Mouse (Mus musculus) v-Abl transformed pro-B cells (cell line): Measurements from ENCODE around the gene Vasp.

ENCODE experiments used
- in situ Hi-C, 2 experiments: fragments of 400-800 bp; cut with MboI; formaldehyde crosslinking; loops; one replicate each; pipeline ENCODE4 v1.15.1; 2025; ENCODE audit not compliant: unreplicated experiment in 2 of 2

Gene Vasp

DNA sequence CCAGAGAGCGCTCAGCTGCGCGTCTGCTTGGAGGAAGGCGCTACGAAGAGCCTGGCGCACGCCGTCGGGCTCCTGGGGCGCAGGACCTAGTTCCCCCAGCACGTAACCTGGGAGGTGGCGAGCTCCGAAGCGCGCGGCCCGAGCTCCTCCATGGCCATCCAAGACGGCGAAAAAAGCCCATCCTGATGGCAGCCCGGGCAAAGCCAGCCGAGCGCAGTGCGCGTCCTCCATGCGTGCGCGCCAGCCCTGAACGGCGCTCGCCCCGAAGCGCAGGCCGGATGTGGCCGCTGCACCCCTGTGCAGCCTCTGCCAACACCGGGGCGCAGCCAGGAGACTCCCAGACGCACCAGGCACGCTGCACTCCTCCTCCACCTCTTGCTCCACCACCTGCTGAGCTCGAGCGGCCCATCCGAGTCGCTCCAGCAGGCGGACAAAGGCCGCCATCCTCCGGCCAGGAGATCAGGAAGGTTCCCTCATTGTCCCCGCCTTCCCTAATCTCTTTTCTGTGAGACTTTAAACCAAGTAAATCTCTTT is 8.0 kb upstream of the Vasp start, which contains the start of gene Ppm1n:
Gene Ppm1n (minus strand): TSS at position 484 of the 534 bp plus-strand sequence.
- in situ Hi-C loops, result loop anchor here (5.0 to 10.0 kb wide), 5 partner anchors 37 to 115 kb away; partner anchors contain the start of gene Gipr (in 1 of the 2)

DNA sequence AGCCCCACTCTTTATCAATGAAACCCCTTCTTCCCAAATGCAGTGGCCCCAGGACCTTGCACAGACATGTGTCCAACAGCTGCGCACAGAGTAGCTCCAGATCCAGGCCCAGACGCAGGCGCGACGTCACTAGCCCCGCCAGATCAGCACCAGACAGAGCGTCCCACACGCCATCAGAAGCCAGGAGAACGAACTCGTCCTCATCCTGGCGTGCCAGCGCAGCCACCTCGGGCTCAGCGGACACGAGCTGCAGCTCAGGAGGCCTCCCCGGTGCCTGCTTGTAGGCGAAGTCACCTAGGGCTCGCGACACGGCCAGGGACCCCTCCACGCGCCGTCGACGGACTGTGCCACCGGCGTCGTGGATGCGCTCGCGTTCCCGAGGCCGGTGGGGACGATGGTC is 7.4 kb upstream of the Vasp start:
- in situ Hi-C loops, result no loop called here

DNA sequence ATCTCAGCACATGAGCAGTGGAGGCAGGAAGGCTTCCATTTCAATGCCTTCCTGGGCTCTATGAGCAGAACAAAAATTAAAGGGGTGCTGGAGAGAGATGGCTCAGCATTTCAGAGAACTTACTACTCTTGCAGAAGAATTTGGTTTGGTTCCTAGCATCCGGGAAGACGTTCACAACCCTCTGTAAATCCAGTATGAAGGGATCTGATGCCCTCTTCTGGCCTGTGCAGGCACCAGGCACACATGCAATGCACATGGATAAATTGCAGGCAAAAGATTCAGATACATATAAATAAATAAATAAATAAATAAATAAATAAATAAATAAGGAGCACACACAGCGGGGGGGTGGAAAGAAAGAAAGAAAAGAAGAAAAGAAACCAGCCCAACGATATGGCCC is 4.6 kb upstream of the Vasp start:
- in situ Hi-C loops, result no loop called here

DNA sequence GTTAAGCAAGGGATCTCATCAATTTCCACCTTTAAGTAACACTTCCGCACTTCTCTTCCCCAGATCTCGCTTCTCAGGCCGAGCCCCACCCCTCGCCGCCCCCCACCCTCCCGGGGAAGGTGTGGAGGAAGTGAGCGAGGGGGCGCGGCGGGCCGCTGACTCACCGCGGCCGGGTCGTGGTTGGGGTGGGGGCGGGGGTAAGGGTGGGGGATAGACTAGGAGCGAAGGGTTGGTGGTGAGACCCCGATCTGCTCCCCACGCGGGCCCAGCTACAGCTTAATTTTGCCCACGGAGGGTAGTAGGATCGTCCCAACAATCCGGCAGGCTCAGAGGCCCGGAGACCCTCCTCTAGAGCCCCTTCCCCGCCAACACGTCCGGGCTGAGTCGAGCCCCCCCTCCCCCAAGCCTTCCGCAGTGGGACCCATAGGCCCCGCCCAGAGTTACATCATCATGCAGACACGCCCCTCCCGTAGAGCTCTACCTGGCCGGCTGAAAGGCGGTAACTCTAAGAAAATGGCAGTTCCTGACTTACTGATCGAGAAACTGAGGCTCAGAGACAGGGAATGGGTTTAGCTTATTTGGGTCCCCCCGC is 652 bp upstream of the Vasp start:
- in situ Hi-C loops, result no loop called here

DNA sequence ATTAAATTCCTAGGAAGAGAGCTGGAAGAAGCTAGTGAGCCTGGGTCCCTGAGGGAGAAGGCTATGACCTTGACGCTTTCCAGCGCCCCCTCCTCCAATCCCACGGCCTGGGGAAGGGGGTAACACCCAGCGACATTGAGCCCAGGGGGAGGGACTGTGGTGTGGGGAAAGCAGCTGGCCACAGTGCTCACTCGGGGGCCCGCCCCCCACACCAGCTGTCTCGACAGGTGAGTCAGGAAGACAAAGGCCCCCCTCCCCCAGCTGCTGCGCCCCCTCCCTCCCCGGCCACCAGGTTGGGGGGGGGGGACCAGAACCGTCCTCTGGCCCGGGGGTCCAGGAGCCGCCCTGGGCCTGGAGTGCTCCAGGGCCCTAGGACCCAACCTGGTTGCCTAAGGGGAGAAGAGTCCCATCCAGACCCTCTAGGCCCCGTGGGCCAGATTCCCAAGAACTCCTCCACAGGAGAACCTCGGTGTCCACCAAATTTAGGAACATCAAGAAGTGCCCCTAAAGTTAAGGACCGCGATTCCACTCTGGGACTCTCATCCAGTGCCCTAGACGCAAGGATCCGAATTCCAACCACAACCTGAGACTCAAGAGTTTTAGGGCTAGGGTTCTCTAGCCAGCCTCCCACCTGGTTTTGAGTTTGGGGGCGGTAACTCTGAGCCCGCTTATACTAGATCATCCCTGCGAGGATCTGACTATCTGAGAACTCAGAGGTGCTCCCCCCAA is 944 bp downstream of the Vasp start:
- in situ Hi-C loops, result no loop called here

DNA sequence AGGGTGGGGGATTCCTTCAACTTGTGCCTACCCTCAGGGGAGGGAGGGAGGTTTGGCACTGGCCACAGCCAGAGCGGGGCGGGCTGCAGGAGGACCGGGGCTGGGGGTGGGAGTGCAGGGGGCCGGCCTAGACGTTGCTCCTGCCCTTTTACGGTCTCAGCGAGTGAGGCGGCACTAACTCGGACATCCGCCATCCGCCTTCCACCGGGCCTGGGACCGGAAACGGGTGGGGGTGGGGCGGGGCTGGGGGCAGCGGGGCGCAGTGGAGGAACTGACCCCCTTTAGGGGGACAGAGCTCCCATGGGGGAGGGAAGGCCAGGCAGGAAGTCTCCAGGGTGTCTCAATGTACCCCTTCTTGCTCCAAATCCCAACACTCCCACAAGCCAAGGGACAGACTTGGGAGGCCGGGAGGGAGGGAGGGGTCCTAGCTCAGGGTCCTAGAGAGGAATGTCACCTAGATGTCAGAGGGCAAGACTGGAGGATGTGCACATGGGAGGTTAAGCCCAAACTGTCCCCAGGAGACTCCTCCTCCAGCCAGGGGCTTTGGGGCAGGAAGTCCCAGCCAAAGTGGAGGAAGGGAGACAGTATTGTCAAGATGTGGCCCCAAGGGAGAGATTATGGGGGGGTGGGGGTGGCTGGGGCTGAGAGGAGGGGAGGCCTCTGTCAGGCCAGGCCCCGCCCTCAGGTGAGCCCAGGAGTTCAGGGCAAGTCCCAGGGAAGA is 1.7 kb downstream of the Vasp start:
- in situ Hi-C loops, result no loop called here

DNA sequence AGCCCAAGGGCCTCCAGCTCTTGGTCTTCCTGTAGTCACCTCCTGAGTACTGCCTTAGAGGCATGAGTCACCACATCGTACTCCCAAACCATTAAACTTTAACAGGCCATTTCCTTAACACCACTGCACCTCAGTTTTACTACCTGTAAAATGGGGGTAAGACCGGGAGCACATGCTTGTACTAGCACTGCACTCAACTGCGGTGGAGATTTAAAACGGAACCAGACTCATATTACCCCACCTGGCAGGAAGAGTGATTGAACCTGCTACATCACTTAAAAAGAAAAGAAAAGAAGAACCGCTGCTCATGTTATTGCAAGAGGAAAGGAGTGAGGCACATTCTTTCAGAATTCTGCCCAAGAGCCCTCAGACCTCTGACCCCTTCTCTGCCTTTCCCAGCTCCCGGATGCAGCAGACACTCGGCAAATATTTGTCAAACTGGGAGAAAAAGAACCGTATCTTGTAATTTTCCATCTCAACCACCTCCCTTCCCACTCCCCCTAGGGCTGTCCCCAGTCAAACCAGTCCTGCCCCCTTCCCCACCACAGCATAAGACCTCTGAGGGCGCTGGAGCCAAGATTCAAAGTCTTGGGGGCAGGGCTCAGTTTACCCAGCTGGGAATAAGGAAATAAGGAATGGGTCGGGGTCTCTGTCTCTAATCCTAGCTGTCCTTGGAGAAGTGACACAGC is 2.5 kb downstream of the Vasp start:
- in situ Hi-C loops, result no loop called here

DNA sequence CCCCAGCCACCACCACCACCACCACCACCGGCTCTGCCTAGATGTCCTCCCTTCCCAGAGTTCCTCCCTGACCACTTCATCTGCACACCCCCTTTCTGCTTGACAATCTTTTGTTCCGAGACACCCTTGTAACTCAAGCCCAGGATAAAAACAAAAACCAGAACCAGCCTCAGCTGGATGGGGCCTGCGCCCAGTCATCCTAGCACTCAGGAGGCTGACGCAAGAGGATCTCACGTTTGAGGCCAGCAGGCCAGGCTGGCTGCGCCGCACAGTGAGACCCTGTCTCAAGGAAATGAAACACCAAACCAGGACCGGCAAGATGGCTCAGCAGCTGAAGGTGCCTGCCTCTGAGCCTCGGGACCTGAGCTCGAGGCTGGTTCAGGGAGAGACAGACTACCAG is 4.6 kb downstream of the Vasp start:
- in situ Hi-C loops, result no loop called here

DNA sequence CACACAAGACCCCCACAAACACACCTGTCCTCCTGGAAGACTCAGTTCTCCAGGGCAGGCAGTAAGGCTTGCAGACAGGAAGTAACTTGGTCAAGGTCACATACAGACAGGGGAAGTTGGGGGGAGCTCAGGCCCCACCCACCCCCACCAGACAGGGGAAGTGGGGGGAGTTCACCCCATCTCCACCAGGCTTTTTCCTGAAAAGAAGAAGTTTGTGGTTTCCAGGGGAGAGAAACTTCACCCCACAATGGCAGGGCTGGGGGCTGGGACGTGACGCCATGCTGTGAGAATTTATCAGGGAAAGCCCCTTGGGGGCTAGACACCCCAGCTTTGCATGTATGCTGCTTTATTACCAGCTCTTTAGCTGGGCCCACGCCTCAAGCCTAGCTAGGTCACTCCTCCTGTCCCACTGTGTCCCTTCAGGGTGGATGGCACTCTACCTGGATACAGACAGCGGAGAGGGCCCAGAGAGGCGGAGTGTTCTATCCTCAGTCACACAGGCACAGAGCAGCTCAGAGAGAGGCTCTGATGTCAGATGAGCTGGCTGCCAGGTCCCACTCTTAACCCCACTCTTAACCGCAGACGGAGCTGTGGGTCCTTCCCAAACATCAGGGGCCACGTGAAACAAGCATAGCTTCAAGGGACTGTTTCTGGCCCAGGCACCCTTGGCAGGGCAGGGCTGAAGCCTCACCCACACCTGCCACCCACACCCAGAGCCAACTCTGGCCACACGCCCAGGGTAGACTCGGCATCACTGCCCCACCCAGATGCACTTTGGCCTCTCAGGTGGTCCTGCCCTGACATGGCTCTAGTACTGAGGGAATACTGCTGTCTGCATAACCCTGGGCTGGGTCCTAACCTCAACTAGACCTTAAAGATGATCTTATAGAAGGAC is 5.4 kb downstream of the Vasp start:
- in situ Hi-C loops, result no loop called here

DNA sequence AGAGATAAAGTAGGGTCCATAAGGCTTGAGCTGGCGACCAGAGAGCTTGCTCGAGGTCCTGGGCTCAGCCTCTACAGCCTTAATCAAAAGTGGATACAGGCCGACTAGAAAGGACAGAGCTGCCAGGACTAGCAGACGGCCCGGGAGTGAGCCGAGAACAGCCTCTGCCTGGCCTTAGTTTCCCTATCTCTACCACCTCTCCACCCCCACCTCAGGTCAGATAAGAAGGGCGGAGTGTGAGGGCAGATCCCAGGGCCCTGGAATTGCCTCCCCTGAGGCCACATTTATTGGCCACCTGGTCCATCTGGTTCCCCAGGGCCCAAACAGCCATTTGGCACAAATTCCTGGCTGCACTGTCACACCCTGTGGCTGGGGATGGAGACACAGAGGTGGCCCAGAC is 6.5 kb downstream of the Vasp start:
- in situ Hi-C loops, result no loop called here

DNA sequence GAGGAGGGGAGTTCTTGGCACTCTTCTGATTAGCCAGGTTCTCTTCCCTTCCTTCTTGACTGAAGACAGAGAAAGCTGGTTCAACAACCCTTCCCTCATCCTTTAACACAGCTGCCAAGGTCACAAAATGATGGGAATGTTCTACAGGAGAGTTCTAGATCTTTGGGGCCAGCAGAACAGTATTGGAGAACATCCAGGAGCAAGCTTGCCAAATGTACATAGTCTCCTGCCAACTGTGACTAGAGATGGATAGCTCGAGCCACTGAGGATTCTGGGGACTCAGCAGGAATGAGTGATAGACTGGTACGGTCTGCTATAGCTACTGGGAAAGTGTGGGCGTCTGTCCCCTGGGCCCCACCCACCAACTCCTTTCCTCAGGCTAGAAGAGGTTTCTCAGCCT is 13.3 kb downstream of the Vasp start:
- in situ Hi-C loops, result no loop called here

DNA sequence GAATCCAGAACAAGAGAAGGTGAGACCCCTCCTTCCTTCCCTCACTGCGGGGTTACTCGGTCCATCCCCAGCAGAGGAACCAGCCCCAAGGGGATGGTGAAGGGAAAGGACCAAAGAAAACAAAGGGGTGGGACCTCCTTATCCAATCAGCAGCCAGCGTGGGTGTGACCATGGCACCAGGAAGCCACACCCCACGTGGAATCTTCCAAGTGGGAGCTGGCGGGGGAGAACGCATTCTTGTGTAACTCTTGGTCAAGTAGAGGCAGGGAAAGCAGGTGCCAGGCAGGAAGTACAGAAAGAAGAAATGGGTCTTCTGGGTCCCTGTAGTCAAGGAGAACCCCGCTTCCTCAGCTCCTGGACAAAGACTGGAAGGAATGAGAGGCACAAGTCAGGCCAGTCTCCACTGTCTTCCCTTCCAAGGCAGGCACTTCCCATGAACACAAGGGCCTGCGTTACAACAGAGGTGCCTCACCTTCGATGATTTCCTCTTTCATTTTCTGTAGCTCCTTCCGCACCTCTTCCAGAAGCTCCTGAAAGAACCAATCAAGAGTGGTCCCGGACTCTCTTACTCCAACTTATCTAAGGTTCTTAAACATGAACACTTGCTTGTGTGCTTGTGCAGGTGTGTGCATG is 14.1 kb downstream of the Vasp start:
- in situ Hi-C loops, result no loop called here

DNA sequence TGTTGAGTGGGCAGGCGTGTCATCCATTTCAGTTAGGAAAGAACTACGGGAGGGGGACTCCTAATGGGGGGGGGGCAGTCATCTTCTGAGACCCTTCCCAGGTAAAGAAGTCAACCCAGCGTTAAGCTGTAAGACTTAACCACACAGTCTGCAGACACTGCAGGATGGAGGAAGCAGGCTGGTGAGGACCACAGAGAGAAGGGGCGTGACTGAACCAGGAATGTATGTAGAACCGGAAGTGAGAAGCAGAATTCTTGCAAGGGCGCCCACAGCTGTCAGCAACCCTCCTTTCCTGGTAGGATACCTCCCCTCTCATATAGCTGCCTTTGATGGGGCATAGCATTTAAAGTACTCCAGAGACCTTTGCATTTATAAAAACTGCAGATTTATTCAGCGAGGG is 15.1 kb downstream of the Vasp start:
- in situ Hi-C loops, result no loop called here

DNA sequence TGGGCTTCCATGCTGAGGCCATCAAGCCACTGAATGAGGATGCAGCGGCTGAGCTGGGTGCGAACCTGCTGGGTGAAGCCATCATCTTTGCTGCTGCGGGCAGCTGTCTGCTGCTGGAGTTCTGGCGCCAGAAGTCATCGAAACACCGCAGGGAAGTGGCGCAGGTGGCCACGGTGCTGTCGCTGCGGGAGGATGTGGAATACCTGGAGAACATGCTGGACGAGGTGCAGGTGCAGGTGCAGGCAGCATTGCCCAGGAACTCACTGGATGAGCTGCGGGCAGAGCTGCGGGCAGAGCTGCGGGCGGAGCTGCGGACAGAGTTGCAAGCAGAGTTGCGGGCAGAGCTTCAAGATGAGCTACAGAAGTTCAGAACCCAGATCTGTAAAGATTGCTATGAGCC is 16.2 kb downstream of the Vasp start:
- in situ Hi-C loops, result no loop called here

DNA sequence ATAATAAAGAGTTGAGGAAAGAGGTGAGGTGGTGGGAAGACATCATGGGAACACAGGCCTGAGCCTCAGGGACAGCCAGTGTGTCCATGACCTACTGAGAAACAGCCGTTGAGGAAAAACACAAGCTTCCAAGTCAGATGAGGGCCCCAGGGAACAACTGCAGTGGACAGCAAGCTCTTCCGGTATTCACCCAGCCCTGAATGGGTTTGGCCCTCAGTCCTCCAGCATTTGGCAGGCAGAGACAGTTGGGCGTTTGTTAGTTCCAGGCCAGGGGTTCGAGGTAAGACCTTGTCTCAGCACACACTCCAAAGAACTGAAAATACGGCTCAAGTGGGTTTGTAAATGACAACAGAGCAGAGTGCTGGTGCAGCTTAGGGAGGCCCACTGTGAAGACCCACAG is 18.2 kb downstream of the Vasp start:
- in situ Hi-C loops, result no loop called here

DNA sequence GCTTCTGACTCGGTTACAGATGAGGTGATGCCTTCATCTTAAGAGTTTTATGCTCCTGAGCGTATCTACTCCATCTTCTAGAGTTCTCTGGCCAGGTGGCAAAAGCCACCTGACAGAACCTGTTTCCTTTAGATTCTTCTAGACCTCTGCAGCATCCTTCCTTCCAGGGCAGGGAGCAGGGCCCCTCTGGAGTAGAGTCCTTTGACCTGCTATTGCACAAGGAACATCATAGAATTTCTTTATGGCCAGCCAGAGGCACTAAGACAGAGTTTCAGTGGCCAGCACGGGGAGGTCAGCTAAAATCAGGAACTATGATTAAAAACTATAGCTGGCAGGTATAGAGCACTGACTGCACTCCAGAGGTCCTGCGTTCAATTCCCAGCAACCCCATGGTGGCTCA is 19.5 kb downstream of the Vasp start:
- in situ Hi-C loops, result no loop called here

DNA sequence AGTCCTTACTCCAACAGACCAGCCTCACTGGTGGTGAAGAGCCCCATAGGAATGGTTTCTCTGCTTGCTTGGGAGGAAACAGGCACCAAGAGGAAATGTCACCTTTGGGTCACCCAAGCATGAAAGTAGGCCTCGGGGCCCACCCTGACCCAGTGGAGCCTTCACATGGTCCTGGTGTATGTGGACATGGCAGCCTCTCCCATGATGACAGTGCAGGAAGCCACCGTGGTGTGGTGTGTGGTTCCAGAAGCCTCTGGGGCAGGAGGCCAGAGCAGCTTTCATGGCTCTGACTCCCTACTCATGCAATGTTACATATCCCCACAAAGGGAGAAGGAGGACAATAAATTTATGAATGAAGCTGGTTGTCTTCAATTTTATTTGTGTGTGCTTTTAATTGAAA is 24.1 kb downstream of the Vasp start:
- in situ Hi-C loops, result no loop called here

DNA sequence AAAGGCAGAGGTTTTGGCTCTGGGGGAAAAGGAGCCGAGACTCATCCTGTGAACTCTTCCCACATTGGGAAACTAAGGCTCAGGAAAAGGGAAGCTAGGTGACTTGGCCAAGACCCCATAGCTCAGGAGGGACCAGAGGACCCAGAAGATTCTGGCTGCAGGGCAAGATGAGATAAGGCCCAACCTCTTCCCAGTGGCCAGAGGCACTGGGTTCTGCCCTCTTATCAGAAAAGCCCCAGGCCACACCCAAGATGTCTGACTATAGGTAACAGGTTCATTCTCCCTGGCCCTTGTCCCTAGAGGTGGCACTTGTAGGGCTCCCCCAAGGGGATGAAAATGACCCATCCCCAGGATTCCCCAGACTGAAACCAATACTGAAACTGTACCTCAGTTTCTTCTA is 24.8 kb downstream of the Vasp start:
- in situ Hi-C loops, result no loop called here

DNA sequence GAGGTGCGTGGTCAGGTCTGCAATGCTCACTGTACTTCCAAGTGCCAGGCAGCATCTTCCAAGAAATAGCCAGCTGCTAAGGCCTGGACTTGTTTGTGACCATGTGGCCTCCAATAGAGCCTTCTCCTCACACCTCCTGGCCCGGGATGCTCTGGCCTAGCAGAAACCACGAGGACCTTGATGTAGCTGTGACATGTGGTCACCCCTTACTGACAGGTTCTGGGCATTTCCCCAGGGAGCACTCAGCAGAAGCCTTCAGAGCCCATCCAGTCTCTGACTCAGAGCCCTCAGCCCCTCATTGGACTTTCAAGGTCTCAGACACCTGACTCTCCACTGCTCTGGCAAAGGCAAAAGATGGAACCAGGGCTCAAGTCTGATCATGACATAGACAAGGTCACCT is 26.5 kb downstream of the Vasp start:
- in situ Hi-C loops, result no loop called here
